Mouse (Mus musculus): ENCODE measurements around the gene Eef2kmt. TPM values are rescaled to one million over a fixed set of nuclear protein-coding genes. Genes with fewer than 3 reads are reported as not detected.
"Not testable (repeated sequence)": the region's sequence is repeated elsewhere in the genome, so short reads cannot be mapped to it uniquely, and the experiment has no call there.

Gene Eef2kmt
- total RNA-seq, 2 experiments from 2014 or later: 19.4 to 20.8 TPM

- not testable (repeated sequence) for DNase-seq (ENCODE audit: low spot score in 2 of 2)
These were observed 28.3 kb downstream of the Eef2kmt start for GRCm38 (mm10) chr16:5227501-5227900.

GRCm38 (mm10) chr16:5226534-5226933 is 29.2 kb downstream of the Eef2kmt start:
- not testable (repeated sequence) for DNase-seq (ENCODE audit: low spot score in 2 of 2)

GRCm38 (mm10) chr16:5222140-5222539 is 33.6 kb downstream of the Eef2kmt start, which contains the start of gene AU021092:
AU021092 (minus strand) TSS chr16:5222299.
- DNase-seq (ENCODE audit: low spot score in 2 of 2): no peak

GRCm38 (mm10) chr16:5221403-5221802 is 34.4 kb downstream of the Eef2kmt start:
- no peak for DNase-seq (ENCODE audit: low spot score in 2 of 2)

GRCm38 (mm10) chr16:5217341-5218133 is 38.2 kb downstream of the Eef2kmt start:
- DNase-seq (ENCODE audit: low spot score in 2 of 2): no peak

- DNase-seq (ENCODE audit: low spot score in 2 of 2): no peak
These were observed 39.1 kb downstream of the Eef2kmt start for GRCm38 (mm10) chr16:5216686-5217085.

GRCm38 (mm10) chr16:5214126-5214525 is 41.7 kb downstream of the Eef2kmt start:
- DNase-seq (ENCODE audit: low spot score in 2 of 2): no peak

- no peak for DNase-seq (ENCODE audit: low spot score in 2 of 2)
These were observed 43.6 kb downstream of the Eef2kmt start for GRCm38 (mm10) chr16:5212150-5212549.

GRCm38 (mm10) chr16:5210365-5210764 is 45.4 kb downstream of the Eef2kmt start:
- no peak for DNase-seq (ENCODE audit: low spot score in 2 of 2)

- no peak for DNase-seq (ENCODE audit: low spot score in 2 of 2)
These were observed 49.7 kb downstream of the Eef2kmt start for GRCm38 (mm10) chr16:5206051-5206450.

GRCm38 (mm10) chr16:5205431-5205970 is 50.3 kb downstream of the Eef2kmt start:
- DNase-seq (ENCODE audit: low spot score in 2 of 2): no peak

GRCm38 (mm10) chr16:5203668-5204433 is 51.9 kb downstream of the Eef2kmt start, which contains the start of gene Nagpa:
Nagpa (minus strand) TSS chr16:5204012.
- DNase-seq (ENCODE audit: low spot score in 2 of 2): peak; percentile 72 to 76

GRCm38 (mm10) chr16:5203200-5203599 is 52.6 kb downstream of the Eef2kmt start:
- DNase-seq (ENCODE audit: low spot score in 2 of 2): peak in 1 of 2 experiments; percentile 39

- peak in 1 of 2 experiments; percentile 45 for DNase-seq (ENCODE audit: low spot score in 2 of 2)
These were observed 53.1 kb downstream of the Eef2kmt start for GRCm38 (mm10) chr16:5202681-5203080.

- DNase-seq (ENCODE audit: low spot score in 2 of 2): peak; percentile 65 to 74
These were observed 60.7 kb downstream of the Eef2kmt start for GRCm38 (mm10) chr16:5195080-5195479.

Small RNA genes lying within 50 kb of the gene (microRNA-seq; reads per million reads assigned to microRNA genes)
- gene Gm23689 (ENCODE audit: borderline number of aligned reads in 2 of 2) (0 reads per million in 2 experiments), gene Gm26095 (ENCODE audit: borderline number of aligned reads in 2 of 2) (0 reads per million in 2 experiments), gene Mir6364 (ENCODE audit: borderline number of aligned reads in 2 of 2) (0 reads per million in 2 experiments)

Other genes starting within 250 kb of the Eef2kmt start
- gene Smim22, start 248.7 kb downstream of the Eef2kmt start, total RNA-seq (2021): not detected
- gene Rogdi, start 242.4 kb downstream of the Eef2kmt start, total RNA-seq (2021): 10 to 100 TPM; 20.7 to 28.3 TPM
- 10 to 100 TPM; 88.1 to 99.2 TPM for gene Glyr1, start 206.1 kb downstream of the Eef2kmt start, total RNA-seq (2021)
- 10 to 100 TPM; 30.5 to 37.4 TPM for gene Ubn1, start 205.9 kb downstream of the Eef2kmt start, total RNA-seq (2021)
- gene Ppl, start 123.6 kb downstream of the Eef2kmt start, total RNA-seq (2021): 1 to 10 TPM; 2.5 to 6.9 TPM
- under 1 TPM; 0.06 to 0.07 TPM for gene Sec14l5, start 108.9 kb downstream of the Eef2kmt start, total RNA-seq (2021)
- 10 to 100 TPM; 24.7 to 28.1 TPM for gene Nagpa, start 52.0 kb downstream of the Eef2kmt start, total RNA-seq (2021)
- 10 to 100 TPM; 21.1 to 28.6 TPM for gene AU021092, start 33.7 kb downstream of the Eef2kmt start, total RNA-seq (2021)
- 10 to 100 TPM; 28.8 to 39.4 TPM for gene Alg1, start 22.4 kb downstream of the Eef2kmt start, total RNA-seq (2021)